Comparison of ENCODE assay signal across 8 mouse cellular contexts in genomic region chr5:124425412-124426259, GRCm38 (mm10). TPM values are rescaled to one million over a fixed set of nuclear protein-coding genes. Genes with fewer than 3 reads are reported as not detected.
A peak's percentile ranks its signal among the peaks of the same experiment; 100 is the strongest.
DNase-seq lines count a peak whose midpoint lies in the region; ATAC-seq lines count a peak whose summit lies in the region.

Gene Sbno1, minus strand, starts transcription at chr5:124426001.

- peak within 1 kb of the TSS; percentile 93 for H3K9ac ChIP-seq in hindbrain, embryonic 11.5 days (ENCODE audit: low read depth, low read length)

- peak within 1 kb of the TSS; percentile 81 for H3K27ac ChIP-seq in hindbrain, embryonic 11.5 days (ENCODE audit: low read depth, low read length)

- H3K36me3 ChIP-seq in hindbrain, embryonic 11.5 days (ENCODE audit: control insufficient read depth, insufficient read depth, low read length): 0 out of 2 replicates have a peak, but pooled peaks cover 3% of the 10 kb centered on the region

- no peaks in the 10 kb centered on the region for H3K9me3 ChIP-seq in hindbrain, embryonic 11.5 days (ENCODE audit: control insufficient read depth, low read length)

- peak within 1 kb of the TSS; percentile 89 for H3K4me2 ChIP-seq in hindbrain, embryonic 11.5 days (replicated peaks; ENCODE audit: low read depth, low read length)

- no peaks in the 10 kb centered on the region for H3K4me1 ChIP-seq in hindbrain, embryonic 11.5 days (replicated peaks; ENCODE audit: control insufficient read depth, insufficient read depth, low read length)

- peak within 1 kb of the TSS; percentile 99 for H3K4me3 ChIP-seq in hindbrain, embryonic 11.5 days (ENCODE audit: low read depth, low read length)

- no peaks in the 10 kb centered on the region for H3K27me3 ChIP-seq in hindbrain, embryonic 11.5 days (ENCODE audit: control insufficient read depth, insufficient read depth, low read length)

- 1% methylated on average over 59 of the region's 81 CpGs for WGBS in hindbrain, embryonic 11.5 days

- ATAC-seq in hindbrain, embryonic 11.5 days (ENCODE audit: low FRiP score): peak; percentile 92

- peak; percentile 94 for DNase-seq in MN1 (ENCODE audit: low spot score)
- peak; percentile 95 for DNase-seq in cerebellum, adult 9-10 months
- peak; percentile 88 to 94 for DNase-seq in frontal cortex, adult 2 months (ENCODE audit: extremely low spot score in 1 of 2, low spot score in 1 of 2)
- DNase-seq in hindbrain, embryonic 11.5 days (ENCODE audit: low spot score): peak; percentile 95
- peak; percentile 92 for DNase-seq in layer of hippocampus, postnatal 14 days (ENCODE audit: low spot score in 2 of 2)
- peak; percentile 93 for DNase-seq in lung, postnatal 14 days
- DNase-seq in retina, adult 2 months (ENCODE audit: low read depth, low spot score): peak; percentile 96
- DNase-seq in thymus, postnatal 36 days: peak; percentile 92 to 93

RNA-seq across cellular contexts. Expression of gene Sbno1, which starts in this region (rescaled TPM):
- polyA plus RNA-seq in frontal cortex, adult 2 months (2012; rRNA removed): 57.7 and 59.5 TPM in 2 replicates
- polyA plus RNA-seq in hindbrain, embryonic 11.5 days (2014; fragmentation: Nextera tagmentation; extraction: Ambion mirVana): 92.9 and 116 TPM in 2 replicates
- total RNA-seq in layer of hippocampus, postnatal 14 days (2021): 100 to 1,000 TPM; 133 to 135 TPM

Comparison
In these comparisons a context has a peak if more than half of its experiments do, and no peak if none do; other contexts are left out.
1. Peak in every context shown above with its lines: DNase-seq, ATAC-seq, H3K4me3 ChIP-seq and H3K27ac ChIP-seq.